ENCODE assay signal across 21 mouse cellular contexts in the genomic region with DNA sequence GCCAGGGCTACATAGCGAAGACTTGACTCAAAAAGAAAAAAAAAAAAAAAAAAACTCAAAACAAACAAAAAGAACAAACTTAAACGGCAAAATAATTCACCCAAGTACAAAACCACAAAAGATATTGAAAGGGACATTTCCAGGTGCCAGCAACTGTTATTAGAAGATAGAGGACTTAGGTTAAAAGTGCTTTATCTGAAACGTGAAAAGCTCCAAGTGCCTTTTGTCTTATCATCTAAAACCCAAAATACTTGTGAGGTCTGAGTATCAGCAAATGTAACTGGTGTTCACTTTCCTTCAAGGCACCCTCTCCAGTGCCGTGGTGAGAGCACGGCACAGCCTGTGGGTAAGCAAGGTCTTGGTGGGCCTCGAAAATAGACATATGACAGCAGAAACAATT. TPM values are rescaled to one million over a fixed set of nuclear protein-coding genes. Genes with fewer than 3 reads are reported as not detected.
DNase-seq lines count a peak whose midpoint lies in the region; ATAC-seq and TF ChIP-seq lines count a peak whose summit lies in the region.
"Had no signal": no experiment of that assay in that cellular context is flagged by ENCODE, and none has a peak within 500 bp of the region (broad histone marks: within the 10 kb centered on the region; RNA-seq: fewer than 3 reads in every experiment).

No protein-coding gene starts in this region.

- ATAC-seq in G1E (ENCODE audit: extremely low read depth, insufficient number of reproducible peaks, low FRiP score, poor library complexity, severe bottlenecking): peak; percentile 79
- ATAC-seq in liver, embryonic 11.5 days (replicated peaks; ENCODE audit: low FRiP score): peak; percentile 87
- ATAC-seq in liver, postnatal 0 days: peak; percentile 59
- no peak for ATAC-seq in kidney, embryonic 15.5 days (replicated peaks; ENCODE audit: low FRiP score)
- ATAC-seq: CD4-positive, CD25-positive, alpha-beta regulatory T cell, adult 4 months had no signal

- peak; percentile 81 for TF ChIP-seq EP300 in liver, postnatal 0 days (IDR thresholded peaks at IDR 0.05; ENCODE audit: low read depth)

- 55% methylated on average over 6 of the region's 6 CpGs for WGBS in liver, embryonic 11.5 days
- WGBS in liver, postnatal 0 days (ENCODE audit: insufficient replicate concordance): 52% methylated on average over 6 of the region's 6 CpGs
- WGBS in kidney, embryonic 15.5 days: 89% methylated on average over 6 of the region's 6 CpGs

- H3K27me3 ChIP-seq in G1E (ENCODE audit: insufficient read depth, low read length): no peaks in the 10 kb centered on the region
- H3K27me3 ChIP-seq in liver, embryonic 11.5 days (replicated peaks; ENCODE audit: control insufficient read depth, insufficient read depth, low read length): no peaks in the 10 kb centered on the region
- no peaks in the 10 kb centered on the region for H3K27me3 ChIP-seq in liver, postnatal 0 days (ENCODE audit: insufficient read depth, low read length)
- no peaks in the 10 kb centered on the region for H3K27me3 ChIP-seq in kidney, embryonic 15.5 days
- H3K27me3 ChIP-seq: forebrain, embryonic 12.5 days; hindbrain, embryonic 13.5 days; midbrain, embryonic 12.5 days; neural tube, embryonic 12.5 days had no signal

- no peaks in the 10 kb centered on the region for H3K9me3 ChIP-seq in G1E (replicated peaks)
- H3K9me3 ChIP-seq in liver, embryonic 11.5 days (ENCODE audit: control insufficient read depth, low read length): no peaks in the 10 kb centered on the region
- no peaks in the 10 kb centered on the region for H3K9me3 ChIP-seq in liver, postnatal 0 days (ENCODE audit: low read length)
- H3K9me3 ChIP-seq in kidney, embryonic 15.5 days (replicated peaks): no peaks in the 10 kb centered on the region
- H3K9me3 ChIP-seq: forebrain, embryonic 12.5 days; hindbrain, embryonic 13.5 days; limb, embryonic 10.5 days; midbrain, embryonic 12.5 days; neural tube, embryonic 12.5 days had no signal

- peaks cover 83% of the 10 kb centered on the region for H3K36me3 ChIP-seq in G1E (replicated peaks)
- peaks cover 5% of the 10 kb centered on the region; the same call in 1 of the 2 replicates for H3K36me3 ChIP-seq in liver, embryonic 11.5 days (ENCODE audit: control insufficient read depth, insufficient read depth, low read length)
- peaks cover 24% of the 10 kb centered on the region for H3K36me3 ChIP-seq in liver, postnatal 0 days (replicated peaks; ENCODE audit: insufficient read depth, low read length)
- H3K36me3 ChIP-seq in kidney, embryonic 15.5 days: peaks cover 44% of the 10 kb centered on the region

- peak overlapping the region; percentile 80 for H3K27ac ChIP-seq in liver, embryonic 11.5 days (ENCODE audit: low read depth, low read length)
- no peak overlapping the region for H3K27ac ChIP-seq in liver, postnatal 0 days (ENCODE audit: low read depth)
- H3K27ac ChIP-seq in kidney, embryonic 15.5 days: no peak overlapping the region
- H3K27ac ChIP-seq: forebrain, embryonic 12.5 days; hindbrain, embryonic 13.5 days; kidney, postnatal 0 days; limb, embryonic 10.5 days; macrophage; midbrain, embryonic 12.5 days; neural tube, embryonic 12.5 days had no signal

- TF ChIP-seq CTCF in G1E (IDR thresholded peaks at IDR 0.05; ENCODE audit: low read depth, low read length): no peak
- no peak for TF ChIP-seq CTCF in liver, postnatal 0 days (IDR thresholded peaks at IDR 0.05; ENCODE audit: low read depth)

- DNase-seq in G1E (ENCODE audit: low spot score): peak; percentile 21
- DNase-seq in c-Kit-positive CD71-positive TER-119-negative erythroid progenitor cells, embryonic 14.5 days (ENCODE audit: low read depth): peak; percentile 41
- no peak for DNase-seq in liver, embryonic 11.5 days (ENCODE audit: low spot score)
- DNase-seq in liver, postnatal 0 days: no peak
- no peak for DNase-seq in layer of hippocampus, postnatal 25 days (ENCODE audit: extremely low spot score in 1 of 2, low spot score in 1 of 2)
- DNase-seq in urinary bladder, postnatal 25 days (ENCODE audit: low spot score): no peak
- DNase-seq: cerebellum, adult 11 months; cerebellum, adult 9-11 months; gastrocnemius, postnatal 36 days; heart, postnatal 36 days; kidney, adult 11 months; retina, postnatal 1 day had no signal

- H3K4me2 ChIP-seq in liver, embryonic 11.5 days: peak overlapping the region; percentile 35
- no peak overlapping the region for H3K4me2 ChIP-seq in liver, postnatal 0 days (ENCODE audit: low read depth, low read length)
- H3K4me2 ChIP-seq in kidney, embryonic 15.5 days: no peak overlapping the region
- H3K4me2 ChIP-seq: forebrain, embryonic 12.5 days; hindbrain, embryonic 13.5 days; midbrain, embryonic 12.5 days; neural tube, embryonic 12.5 days had no signal

- peaks cover 32% of the 10 kb centered on the region for H3K4me1 ChIP-seq in G1E (ENCODE audit: insufficient read depth, low read depth, low read length)
- H3K4me1 ChIP-seq in liver, embryonic 11.5 days (replicated peaks; ENCODE audit: control insufficient read depth, insufficient read depth, low read length): peaks cover 13% of the 10 kb centered on the region; the same call in 1 of the 2 replicates
- no peaks in the 10 kb centered on the region for H3K4me1 ChIP-seq in liver, postnatal 0 days (ENCODE audit: insufficient read depth)
- H3K4me1 ChIP-seq in kidney, embryonic 15.5 days: no peaks in the 10 kb centered on the region
- H3K4me1 ChIP-seq: forebrain, embryonic 12.5 days; hindbrain, embryonic 13.5 days; limb, embryonic 10.5 days; midbrain, embryonic 12.5 days; neural tube, embryonic 12.5 days had no signal

- no peak overlapping the region for H3K4me3 ChIP-seq in G1E (ENCODE audit: low read depth, low read length)
- no peak overlapping the region for H3K4me3 ChIP-seq in liver, embryonic 11.5 days (ENCODE audit: low read depth, low read length)
- no peak overlapping the region for H3K4me3 ChIP-seq in liver, postnatal 0 days (ENCODE audit: low read depth, low read length)
- no peak overlapping the region for H3K4me3 ChIP-seq in kidney, embryonic 15.5 days (replicated peaks)
- H3K4me3 ChIP-seq: forebrain, embryonic 12.5 days; hindbrain, embryonic 13.5 days; limb, embryonic 10.5 days; midbrain, embryonic 12.5 days; neural tube, embryonic 12.5 days had no signal

- no peak overlapping the region for H3K9ac ChIP-seq in liver, embryonic 11.5 days (ENCODE audit: low read depth, low read length)
- no peak overlapping the region for H3K9ac ChIP-seq in liver, postnatal 0 days (replicated peaks)
- H3K9ac ChIP-seq in kidney, embryonic 15.5 days: no peak overlapping the region
- H3K9ac ChIP-seq: forebrain, embryonic 12.5 days; hindbrain, embryonic 13.5 days; midbrain, embryonic 12.5 days; neural tube, embryonic 12.5 days had no signal

RNA-seq across cellular contexts. Expression of gene Uap1, which starts 26.2 kb away (rescaled TPM):
- total RNA-seq in G1E (2014; fragmentation: Nextera tagmentation) (167 and 171 TPM in 2 replicates), G1E (2017) (530 and 570 TPM in 2 replicates)
- polyA plus RNA-seq in G1E (2012): 16.7 and 24.1 TPM in 2 replicates
- polyA plus RNA-seq in liver, embryonic 11.5 days (2014; fragmentation: Nextera tagmentation; extraction: Ambion mirVana): 59.6 and 60.0 TPM in 2 replicates
- polyA plus RNA-seq in liver, postnatal 0 days (2015; fragmentation: Nextera tagmentation; extraction: Ambion mirVana): 19.6 and 22.3 TPM in 2 replicates
- 10 to 100 TPM; 53.0 to 60.0 TPM for total RNA-seq in layer of hippocampus, postnatal 25 days (2021)
- polyA plus RNA-seq in kidney, embryonic 15.5 days (2015; fragmentation: Nextera tagmentation; extraction: Ambion mirVana): 52.2 and 56.4 TPM in 2 replicates

RNA-seq across cellular contexts. Expression of gene Ddr2, which starts 38.0 kb away (rescaled TPM):
- 0.08 TPM in 1 of 2 replicates, not detected in the other for total RNA-seq in G1E (2014; fragmentation: Nextera tagmentation)
- total RNA-seq in G1E (2017): 0.05 and 0.17 TPM in 2 replicates
- not detected in 2 replicates for polyA plus RNA-seq in G1E (2012)
- polyA plus RNA-seq in liver, embryonic 11.5 days (2014; fragmentation: Nextera tagmentation; extraction: Ambion mirVana): 7.1 and 9.8 TPM in 2 replicates
- 0.84 and 1.4 TPM in 2 replicates for polyA plus RNA-seq in liver, postnatal 0 days (2015; fragmentation: Nextera tagmentation; extraction: Ambion mirVana)
- total RNA-seq in layer of hippocampus, postnatal 25 days (2021): 1 to 10 TPM; 4.1 to 4.6 TPM
- 33.3 and 35.0 TPM in 2 replicates for polyA plus RNA-seq in kidney, embryonic 15.5 days (2015; fragmentation: Nextera tagmentation; extraction: Ambion mirVana)
- polyA plus RNA-seq: CD4-positive, CD25-positive, alpha-beta regulatory T cell, adult 4 months had no signal

Comparison
In these comparisons a context has a peak if more than half of its experiments do, and no peak if none do; other contexts are left out.
1. DNase-seq: peak in G1E (single experiment) and c-Kit-positive CD71-positive TER-119-negative erythroid progenitor cells, embryonic 14.5 days (single experiment); none in liver, embryonic 11.5 days (single experiment), liver, postnatal 0 days (single experiment), layer of hippocampus, postnatal 25 days (0 of 2) and urinary bladder, postnatal 25 days (single experiment).